Mouse (Mus musculus) CH12.LX (cell line): Measurements from ENCODE around the gene Cobll1. TPM values are rescaled to one million over a fixed set of nuclear protein-coding genes. Genes with fewer than 3 reads are reported as not detected.

Experiments used
- DNase-seq: peaks from one replicate; pipeline ENCODE4 v3.0.0-alpha.2; 2013; ENCODE audit errors: extremely low read depth
- H3K27ac ChIP-seq: 2 replicates; pipeline ENCODE4 v1.5.1; 2012; ENCODE audit warnings: low read depth, mild to moderate bottlenecking, control low read depth, moderate library complexity; ENCODE audit not compliant: insufficient read depth
- H3K27me3 ChIP-seq: replicated peaks from 2 replicates; pipeline ENCODE3; 2012; ENCODE audit warnings: inconsistent platforms
- H3K36me3 ChIP-seq, 2 experiments: replicated peaks in 1 of 2; 2 replicates each; pipeline versions ENCODE3 to v1.6.1; 2012; ENCODE audit warnings: inconsistent platforms in 1 of 2, low read length in 1 of 2, mild to moderate bottlenecking in 1 of 2, mixed read lengths in 1 of 2, moderate library complexity in 1 of 2; ENCODE audit not compliant: control insufficient read depth in 1 of 2, insufficient read depth in 1 of 2
- H3K4me1 ChIP-seq, 2 experiments: 2 replicates each; pipeline ENCODE4 v1.6.1; 2012; ENCODE audit warnings: inconsistent platforms in 1 of 2, moderate library complexity in 1 of 2; ENCODE audit not compliant: insufficient read depth in 2 of 2, control insufficient read depth in 1 of 2
- H3K4me2 ChIP-seq: 2 replicates; pipeline ENCODE4 v1.6.1; 2012; ENCODE audit warnings: low read depth, mild to moderate bottlenecking, control low read depth; ENCODE audit not compliant: poor library complexity, insufficient read depth, severe bottlenecking
- H3K4me3 ChIP-seq, 3 experiments: fragments of 150-350 bp in 1 of 3; sonication (generic) in 1 of 3; replicated peaks in 1 of 3; 2 replicates each; pipeline versions ENCODE3 to v1.5.1; 2011 to 2012; ENCODE audit warnings: low read depth in 2 of 3, low read length in 2 of 3, mild to moderate bottlenecking in 2 of 3, moderate library complexity in 2 of 3, control low read depth in 1 of 3, improper control_type of control experiment in 1 of 3, inconsistent platforms in 1 of 3, mixed read lengths in 1 of 3; ENCODE audit not compliant: poor library complexity in 1 of 3
- H3K79me2 ChIP-seq: replicated peaks from 2 replicates; pipeline ENCODE4 v1.6.1; 2012; ENCODE audit warnings: mild to moderate bottlenecking, moderate library complexity; ENCODE audit not compliant: control insufficient read depth, poor library complexity, insufficient read depth, severe bottlenecking; ENCODE audit errors: extremely low read depth
- H3K9ac ChIP-seq: 2 replicates; pipeline ENCODE4 v1.6.1; 2012; ENCODE audit warnings: low read depth, mild to moderate bottlenecking, control low read depth, moderate library complexity; ENCODE audit not compliant: insufficient read depth
- H3K9me3 ChIP-seq: replicated peaks from 2 replicates; pipeline ENCODE3; 2012; ENCODE audit warnings: low read length, inconsistent platforms, mixed read lengths
- CHD1 ChIP-seq: IDR thresholded peaks from 2 replicates; pipeline ENCODE4 v1.6.1; 2012; ENCODE audit warnings: low read depth, low read length, improper control_type of control experiment, inconsistent platforms
- CTCF ChIP-seq, 2 experiments: IDR thresholded peaks in 1 of 2; conservative IDR thresholded peaks in 1 of 2; 2 replicates each; pipeline ENCODE4 v1.5.1; 2011 to 2012; ENCODE audit warnings: low read depth in 2 of 2, low read length in 2 of 2, improper control_type of control experiment in 1 of 2, inconsistent platforms in 1 of 2, mild to moderate bottlenecking in 1 of 2, moderate library complexity in 1 of 2
- E2F4 ChIP-seq: IDR thresholded peaks from 2 replicates; pipeline ENCODE4 v1.6.1; 2011; ENCODE audit warnings: low read depth, low read length, improper control_type of control experiment; ENCODE audit not compliant: insufficient replicate concordance
- EP300 ChIP-seq: IDR thresholded peaks from 2 replicates; pipeline ENCODE4 v1.6.1; 2011; ENCODE audit warnings: low read length, improper control_type of control experiment
- ETS1 ChIP-seq: conservative IDR thresholded peaks from 2 replicates; pipeline ENCODE4 v1.6.1; 2012; ENCODE audit warnings: low read depth, mild to moderate bottlenecking, inconsistent platforms, low read length, improper control_type of control experiment, moderate library complexity
- HCFC1 ChIP-seq: IDR thresholded peaks from 2 replicates; pipeline ENCODE4 v1.6.1; 2012; ENCODE audit warnings: low read depth, mild to moderate bottlenecking, inconsistent platforms, low read length, improper control_type of control experiment
- IRF4 ChIP-seq: IDR thresholded peaks from 2 replicates; pipeline ENCODE4 v1.6.1; 2014; ENCODE audit warnings: low read depth, mild to moderate bottlenecking, inconsistent platforms, low read length, improper control_type of control experiment
- JUND ChIP-seq: conservative IDR thresholded peaks from 2 replicates; pipeline ENCODE4 v1.6.1; 2011; ENCODE audit warnings: low read depth, low read length, improper control_type of control experiment
- MAX ChIP-seq: IDR thresholded peaks from 2 replicates; pipeline ENCODE4 v1.6.1; 2011; ENCODE audit warnings: low read length, improper control_type of control experiment
- MAZ ChIP-seq: IDR thresholded peaks from 2 replicates; pipeline ENCODE4 v1.6.1; 2012; ENCODE audit warnings: low read depth, mild to moderate bottlenecking, inconsistent platforms, low read length, improper control_type of control experiment, moderate library complexity
- MEF2A ChIP-seq: IDR thresholded peaks from 2 replicates; pipeline ENCODE4 v1.6.1; 2014; ENCODE audit warnings: low read depth, mild to moderate bottlenecking, inconsistent platforms, low read length, improper control_type of control experiment, borderline replicate concordance
- MXI1 ChIP-seq: IDR thresholded peaks from 2 replicates; pipeline ENCODE4 v1.6.1; 2011; ENCODE audit warnings: mild to moderate bottlenecking, low read depth, low read length, improper control_type of control experiment
- MYC ChIP-seq: IDR thresholded peaks from 2 replicates; pipeline ENCODE4 v1.6.1; 2011; ENCODE audit warnings: low read depth, mild to moderate bottlenecking, improper control_type of control experiment, low read length
- NELFE ChIP-seq: IDR thresholded peaks from 2 replicates; pipeline ENCODE4 v1.6.1; 2011; ENCODE audit warnings: low read depth, low read length, improper control_type of control experiment
- NRF1 ChIP-seq: IDR thresholded peaks from 2 replicates; pipeline ENCODE4 v1.6.1; 2014; ENCODE audit warnings: low read depth, mild to moderate bottlenecking, inconsistent platforms, low read length, improper control_type of control experiment, moderate library complexity
- PAX5 ChIP-seq: IDR thresholded peaks from 2 replicates; pipeline ENCODE4 v1.6.1; 2012; ENCODE audit warnings: low read length, inconsistent platforms, mixed read lengths
- POLR2A ChIP-seq: IDR thresholded peaks from 2 replicates; pipeline ENCODE4 v1.6.1; 2011; ENCODE audit warnings: low read depth, mild to moderate bottlenecking, improper control_type of control experiment, low read length
- SIN3A ChIP-seq: IDR thresholded peaks from 2 replicates; pipeline ENCODE4 v1.6.1; 2012; ENCODE audit warnings: low read length, improper control_type of control experiment, inconsistent platforms
- SMC3 ChIP-seq: IDR thresholded peaks from 2 replicates; pipeline ENCODE4 v1.6.1; 2011; ENCODE audit warnings: low read depth, low read length, improper control_type of control experiment
- TBP ChIP-seq: conservative IDR thresholded peaks from 2 replicates; pipeline ENCODE4 v1.6.1; 2011; ENCODE audit warnings: low read depth, low read length, improper control_type of control experiment
- UBTF ChIP-seq: IDR thresholded peaks from 2 replicates; pipeline ENCODE4 v1.6.1; 2012; ENCODE audit warnings: low read depth, mild to moderate bottlenecking, inconsistent platforms, low read length, improper control_type of control experiment, moderate library complexity
- USF1 ChIP-seq: IDR thresholded peaks from 2 replicates; pipeline ENCODE4 v1.6.1; 2014; ENCODE audit warnings: low read depth, mild to moderate bottlenecking, inconsistent platforms, low read length, improper control_type of control experiment
- USF2 ChIP-seq: conservative IDR thresholded peaks from 2 replicates; pipeline ENCODE4 v1.6.1; 2011; ENCODE audit warnings: low read depth, low read length, improper control_type of control experiment
- ZNF384 ChIP-seq: IDR thresholded peaks from 2 replicates; pipeline ENCODE4 v1.6.1; 2012; ENCODE audit warnings: low read depth, low read length, improper control_type of control experiment, inconsistent platforms
- dilution Hi-C: fragments of 300-500 bp; cut with MboI; formaldehyde crosslinking; loops from 2 replicates; pipeline ENCODE4 v1.14.3; 2020; ENCODE audit warnings: low sequenced_read_pairs; ENCODE audit not compliant: extremely low pct_unique_long_range_greater_than_20kb, extremely low pct_ligation_motif_present
- in situ Hi-C: fragments of 300-500 bp; cut with MboI; formaldehyde crosslinking; loops from 3 replicates; pipeline ENCODE4 v1.14.3; 2019; ENCODE audit warnings: low sequenced_read_pairs, low pct_ligation_motif_present, low pct_unique_long_range_greater_than_20kb, mixed read lengths
- polyA plus RNA-seq: library from polyadenylated mRNA; unstranded; fragments of >175 nt; gene quantifications from 2 replicates; pipeline ENCODE4 v1.2.1, GENCODE M21; 2012; ENCODE audit warnings: low read depth; ENCODE audit not compliant: insufficient read length
- total RNA-seq, 2 experiments: library from RNA; depleted of rRNA; stranded (reverse); fragments of 300-350 nt in 1 of 2; fragments of >200 nt in 1 of 2; gene quantifications; 2 replicates each; pipeline ENCODE4 v1.2.3; 2012 to 2014

Cobll1 gene
- total and polyA plus RNA-seq, 3 experiments = 0.67 to 1.9 (median 1.5) TPM

DNA sequence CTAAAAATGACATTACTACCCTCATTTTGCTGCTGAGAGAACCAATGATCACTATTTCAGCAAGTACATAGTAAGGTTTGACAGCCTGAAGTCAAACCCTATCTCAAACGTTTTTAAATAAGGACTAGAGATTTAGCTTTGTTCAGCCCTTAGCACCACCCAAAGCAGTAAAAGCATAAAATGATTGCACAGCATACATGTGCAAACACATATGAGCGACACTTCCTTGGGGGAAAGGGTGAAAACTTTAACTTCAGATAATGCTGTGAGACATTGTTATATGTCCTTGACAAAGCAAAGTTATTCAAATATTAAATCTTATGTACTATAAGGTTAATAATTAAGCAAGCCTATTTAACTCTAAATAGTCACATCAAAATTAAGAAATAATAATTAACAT lies 18.2 kb upstream of the Cobll1 start:
- H3K4me2 ChIP-seq = no peak overlapping the region
- no peak for DNase-seq
- H3K9ac ChIP-seq = no peak overlapping the region
- no peaks in the 10 kb centered on the region for H3K4me1 ChIP-seq
- in situ Hi-C loops = no loop called here
- H3K9me3 ChIP-seq = no peaks in the 10 kb centered on the region
- H3K27me3 ChIP-seq = no peaks in the 10 kb centered on the region
- no peak overlapping the region for H3K4me3 ChIP-seq
- H3K36me3 ChIP-seq = no peaks in the 10 kb centered on the region
- no peak overlapping the region for H3K27ac ChIP-seq
- dilution Hi-C loops = no loop called here
- TF ChIP-seq NELFE = no peak
- no peak for TF ChIP-seq POLR2A
- no peak for TF ChIP-seq JUND
- TF ChIP-seq SIN3A = no peak
- TF ChIP-seq HCFC1 = no peak
- TF ChIP-seq MXI1 = no peak
- no peak for TF ChIP-seq EP300
- no peak for TF ChIP-seq SMC3
- TF ChIP-seq PAX5 = no peak
- no peak for TF ChIP-seq E2F4
- no peak for TF ChIP-seq UBTF
- TF ChIP-seq ZNF384 = no peak
- no peak for TF ChIP-seq NRF1
- no peak for TF ChIP-seq CTCF (conservative IDR thresholded peaks at IDR 0.05 in 1 of 2, IDR thresholded peaks at IDR 0.05 in 1 of 2; ENCODE audit: low read depth in 2 of 2, low read length in 2 of 2)
- TF ChIP-seq, all 38 proteins: peak for 0
- H3K79me2 ChIP-seq = no peaks in the 10 kb centered on the region

DNA sequence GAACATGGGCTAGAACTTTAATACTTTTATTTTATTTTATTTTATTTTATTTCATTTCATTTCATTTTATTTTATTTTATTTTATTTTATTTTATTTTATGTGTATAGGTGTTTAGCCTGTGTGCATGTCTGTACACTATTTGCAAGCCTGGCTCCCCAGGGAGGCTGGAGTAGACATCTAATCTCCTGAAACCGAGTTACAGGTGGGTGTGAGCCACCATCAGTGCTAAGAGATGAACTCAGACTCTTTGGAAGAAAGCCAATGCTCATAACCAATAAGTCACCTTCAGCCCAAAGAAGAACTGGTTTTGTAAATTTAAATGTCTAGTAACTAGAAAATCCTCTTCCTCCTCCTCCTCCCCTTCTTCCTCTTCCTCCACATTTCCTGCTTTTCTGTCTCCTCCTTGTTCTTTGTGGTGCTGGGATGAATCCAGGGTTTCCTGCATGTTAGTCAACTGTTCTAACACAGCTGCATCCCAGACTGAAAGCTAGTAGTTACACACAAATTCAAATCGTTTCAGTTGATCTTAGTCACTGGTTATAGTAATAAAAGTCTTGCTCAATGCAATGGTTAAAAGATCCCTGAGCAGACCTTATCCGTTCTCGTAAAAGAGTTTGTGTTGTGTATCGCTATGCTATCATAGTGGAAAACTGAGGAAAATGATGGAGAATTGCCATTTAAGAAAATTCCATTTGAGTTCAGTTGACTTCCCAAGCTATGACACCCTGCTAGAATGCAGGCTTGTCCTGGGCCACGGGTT lies 17.5 kb upstream of the Cobll1 start:
- H3K9ac ChIP-seq = no peak overlapping the region
- H3K27me3 ChIP-seq = no peaks in the 10 kb centered on the region
- no peaks in the 10 kb centered on the region for H3K36me3 ChIP-seq
- no peaks in the 10 kb centered on the region for H3K4me1 ChIP-seq
- no peaks in the 10 kb centered on the region for H3K79me2 ChIP-seq
- H3K4me2 ChIP-seq = no peak overlapping the region
- H3K9me3 ChIP-seq = no peaks in the 10 kb centered on the region
- TF ChIP-seq EP300 (no peak), HCFC1 (no peak)
- no peak overlapping the region for H3K27ac ChIP-seq
- in situ Hi-C loops (no loop called here), dilution Hi-C loops (no loop called here)
- H3K4me3 ChIP-seq = no peak overlapping the region
- no peak for DNase-seq

DNA sequence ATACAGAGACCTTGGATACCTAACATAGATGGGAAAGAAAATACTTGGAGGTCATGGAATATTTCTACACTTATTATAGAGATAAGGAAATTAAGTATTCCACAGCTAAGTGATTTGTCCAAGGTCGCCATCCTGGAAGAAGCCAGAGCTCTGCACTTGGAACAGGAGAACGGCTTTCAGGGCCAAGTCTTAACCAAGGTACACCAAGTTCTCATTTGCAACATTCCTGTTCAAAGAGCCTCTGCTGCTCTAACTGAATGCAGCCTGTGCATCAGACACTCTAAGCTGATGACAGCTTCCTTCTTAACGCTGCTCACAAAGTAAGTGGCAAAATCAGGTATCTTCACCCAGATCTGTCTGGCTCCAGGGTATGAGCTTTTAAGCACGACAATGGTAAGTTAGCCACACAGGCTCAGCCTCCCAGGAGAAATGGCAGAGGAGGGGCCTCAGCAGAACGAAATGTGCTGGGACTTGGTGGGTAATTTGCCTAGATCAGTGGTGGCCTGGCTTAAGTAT lies 11.4 kb upstream of the Cobll1 start:
- no peaks in the 10 kb centered on the region for H3K79me2 ChIP-seq
- no peak overlapping the region for H3K9ac ChIP-seq
- H3K9me3 ChIP-seq = no peaks in the 10 kb centered on the region
- H3K4me1 ChIP-seq = peaks cover 3 to 4% of the 10 kb centered on the region in 2 experiments; a peak in 1 of 4 replicates
- no peak overlapping the region for H3K27ac ChIP-seq
- no peaks in the 10 kb centered on the region for H3K36me3 ChIP-seq
- H3K27me3 ChIP-seq = no peaks in the 10 kb centered on the region
- H3K4me2 ChIP-seq = no peak overlapping the region
- DNase-seq = no peak
- in situ Hi-C loops (no loop called here), dilution Hi-C loops (no loop called here)
- H3K4me3 ChIP-seq = no peak overlapping the region
- TF ChIP-seq IRF4 (no peak), HCFC1 (no peak), MEF2A (no peak), JUND (no peak), USF1 (no peak), MAZ (no peak), MAX (no peak), ZNF384 (no peak), UBTF (no peak), ETS1 (no peak), MYC (no peak), TBP (no peak), USF2 (no peak), NELFE (no peak), E2F4 (no peak), SMC3 (no peak), CHD1 (no peak), MXI1 (no peak)
